ENCODE assay signal across 12 mouse cellular contexts in genomic region chr12:103670344-103670743, GRCm38 (mm10). TPM values are rescaled to one million over a fixed set of nuclear protein-coding genes. Genes with fewer than 3 reads are reported as not detected.
A peak's percentile ranks its signal among the peaks of the same experiment; 100 is the strongest.
DNase-seq lines count a peak whose midpoint lies in the region; ATAC-seq lines count a peak whose summit lies in the region.
"Had no signal": no experiment of that assay in that cellular context is flagged by ENCODE, and none has a peak within 500 bp of the region (broad histone marks: within the 10 kb centered on the region; RNA-seq: fewer than 3 reads in every experiment).

No protein-coding gene starts in this region.

- H3K27ac ChIP-seq in midbrain, embryonic 14.5 days (replicated peaks; ENCODE audit: low read depth, low read length) = no peak overlapping the region
- H3K27ac ChIP-seq in midbrain, embryonic 15.5 days = no peak overlapping the region
- H3K27ac ChIP-seq in kidney, embryonic 14.5 days (ENCODE audit: low read depth, low read length) = no peak overlapping the region
- H3K27ac ChIP-seq: embryonic facial prominence, embryonic 12.5 days; liver, embryonic 15.5 days; neural tube, embryonic 12.5 days had no signal

- H3K36me3 ChIP-seq in midbrain, embryonic 14.5 days (ENCODE audit: control insufficient read depth, insufficient read depth, low read length) = no peaks in the 10 kb centered on the region
- H3K36me3 ChIP-seq in midbrain, embryonic 15.5 days (replicated peaks) = no peaks in the 10 kb centered on the region
- H3K36me3 ChIP-seq in kidney, embryonic 14.5 days (ENCODE audit: control insufficient read depth, insufficient read depth, low read length) = no peaks in the 10 kb centered on the region
- H3K36me3 ChIP-seq: embryonic facial prominence, embryonic 12.5 days; liver, embryonic 15.5 days; neural tube, embryonic 12.5 days had no signal

- intact Hi-C loops in left cerebral cortex, postnatal 4 days (cut with DNase I) = no loop called here

- ATAC-seq in midbrain, embryonic 14.5 days (ENCODE audit: low FRiP score, low TSS enrichment) = no peak
- no peak for ATAC-seq in midbrain, embryonic 15.5 days (replicated peaks)
- no peak for ATAC-seq in kidney, embryonic 14.5 days (ENCODE audit: low FRiP score, low TSS enrichment)

- DNase-seq in adrenal gland, postnatal 14 days = peak; percentile 29
- DNase-seq in adrenal gland, postnatal 36 days = no peak
- DNase-seq in midbrain, embryonic 14.5 days = peak; percentile 2
- DNase-seq in left cerebral cortex, postnatal 4 days = peak; percentile 73
- peak; percentile 39 for DNase-seq in right cerebral cortex, postnatal 4 days
- no peak for DNase-seq in spleen, postnatal 14 days (ENCODE audit: low spot score in 2 of 2)
- DNase-seq: kidney, adult 11 months had no signal

- no peaks in the 10 kb centered on the region for H3K4me1 ChIP-seq in midbrain, embryonic 14.5 days (ENCODE audit: control insufficient read depth, insufficient read depth, low read length)
- H3K4me1 ChIP-seq in midbrain, embryonic 15.5 days = no peaks in the 10 kb centered on the region
- H3K4me1 ChIP-seq in kidney, embryonic 14.5 days (ENCODE audit: control insufficient read depth, insufficient read depth, low read length) = no peaks in the 10 kb centered on the region
- H3K4me1 ChIP-seq: embryonic facial prominence, embryonic 12.5 days; neural tube, embryonic 12.5 days had no signal

- no peak overlapping the region for H3K9ac ChIP-seq in midbrain, embryonic 14.5 days (replicated peaks; ENCODE audit: low read length)
- no peak overlapping the region for H3K9ac ChIP-seq in midbrain, embryonic 15.5 days
- H3K9ac ChIP-seq in kidney, embryonic 14.5 days (ENCODE audit: low read depth, low read length) = no peak overlapping the region
- H3K9ac ChIP-seq: embryonic facial prominence, embryonic 12.5 days; liver, embryonic 15.5 days; neural tube, embryonic 12.5 days had no signal

- H3K27me3 ChIP-seq in midbrain, embryonic 14.5 days (ENCODE audit: control insufficient read depth, insufficient read depth, low read length) = no peaks in the 10 kb centered on the region
- no peaks in the 10 kb centered on the region for H3K27me3 ChIP-seq in midbrain, embryonic 15.5 days (replicated peaks)
- H3K27me3 ChIP-seq in kidney, embryonic 14.5 days (ENCODE audit: control insufficient read depth, insufficient read depth, low read length) = no peaks in the 10 kb centered on the region
- H3K27me3 ChIP-seq: embryonic facial prominence, embryonic 12.5 days; liver, embryonic 15.5 days; neural tube, embryonic 12.5 days had no signal

- H3K4me2 ChIP-seq in midbrain, embryonic 14.5 days (ENCODE audit: low read length) = no peak overlapping the region
- H3K4me2 ChIP-seq in midbrain, embryonic 15.5 days = no peak overlapping the region
- no peak overlapping the region for H3K4me2 ChIP-seq in kidney, embryonic 14.5 days (replicated peaks; ENCODE audit: low read depth, low read length)
- H3K4me2 ChIP-seq: embryonic facial prominence, embryonic 12.5 days; liver, embryonic 15.5 days; neural tube, embryonic 12.5 days had no signal

- no peak overlapping the region for H3K4me3 ChIP-seq in midbrain, embryonic 14.5 days (replicated peaks; ENCODE audit: low read depth, low read length)
- no peak overlapping the region for H3K4me3 ChIP-seq in midbrain, embryonic 15.5 days
- H3K4me3 ChIP-seq in kidney, embryonic 14.5 days (ENCODE audit: low read length) = no peak overlapping the region
- H3K4me3 ChIP-seq: embryonic facial prominence, embryonic 12.5 days; liver, embryonic 15.5 days; neural tube, embryonic 12.5 days had no signal

- 89% methylated on average over 5 of the region's 5 CpGs for WGBS in midbrain, embryonic 14.5 days
- 80% methylated on average over 5 of the region's 5 CpGs for WGBS in midbrain, embryonic 15.5 days
- WGBS in kidney, embryonic 14.5 days = 89% methylated on average over 5 of the region's 5 CpGs

- 0 out of 2 replicates have a peak, but pooled peaks cover 3% of the 10 kb centered on the region for H3K9me3 ChIP-seq in midbrain, embryonic 14.5 days (ENCODE audit: control insufficient read depth, low read length)
- no peaks in the 10 kb centered on the region for H3K9me3 ChIP-seq in midbrain, embryonic 15.5 days
- H3K9me3 ChIP-seq in kidney, embryonic 14.5 days (ENCODE audit: control insufficient read depth, low read length) = no peaks in the 10 kb centered on the region
- H3K9me3 ChIP-seq: embryonic facial prominence, embryonic 12.5 days; liver, embryonic 15.5 days; neural tube, embryonic 12.5 days had no signal

RNA-seq across cellular contexts. Expression of gene Serpina16, which starts 5.6 kb away (rescaled TPM):
- total RNA-seq in adrenal gland, postnatal 14 days (2021) = not detected in 2 replicates
- not detected for total RNA-seq in adrenal gland, postnatal 36 days (2021)
- not detected in 2 replicates for polyA plus RNA-seq in midbrain, embryonic 14.5 days (2014; fragmentation: Nextera tagmentation; extraction: Ambion mirVana)
- not detected in 2 replicates for polyA plus RNA-seq in midbrain, embryonic 15.5 days (2015; fragmentation: Nextera tagmentation; extraction: Ambion mirVana)
- total RNA-seq in left cerebral cortex, postnatal 4 days (2021) = not detected
- polyA plus RNA-seq in kidney, embryonic 14.5 days (2014; fragmentation: Nextera tagmentation; extraction: Ambion mirVana) = not detected in 2 replicates
- polyA plus RNA-seq: embryonic facial prominence, embryonic 12.5 days; neural tube, embryonic 12.5 days had no signal

RNA-seq across cellular contexts. Expression of gene Serpina6, which starts 13.3 kb away (rescaled TPM):
- total RNA-seq in adrenal gland, postnatal 14 days (2021) = 5.4 and 113 TPM in 2 replicates
- 1 to 10 TPM in 1 of 2 experiments, under 1 TPM in 1; 0.63 to 3.9 TPM for total RNA-seq in adrenal gland, postnatal 36 days (2021)
- not detected in 2 replicates for polyA plus RNA-seq in midbrain, embryonic 14.5 days (2014; fragmentation: Nextera tagmentation; extraction: Ambion mirVana)
- polyA plus RNA-seq in midbrain, embryonic 15.5 days (2015; fragmentation: Nextera tagmentation; extraction: Ambion mirVana) = 1.2 TPM in 1 of 2 replicates, not detected in the other
- not detected for total RNA-seq in left cerebral cortex, postnatal 4 days (2021)
- 0.47 and 0.95 TPM in 2 replicates for polyA plus RNA-seq in kidney, embryonic 14.5 days (2014; fragmentation: Nextera tagmentation; extraction: Ambion mirVana)

RNA-seq across cellular contexts. Expression of gene Serpina1f, which starts 25.0 kb away (rescaled TPM):
- total RNA-seq in adrenal gland, postnatal 14 days (2021) = not detected in 2 replicates
- not detected for total RNA-seq in adrenal gland, postnatal 36 days (2021)
- not detected in 2 replicates for polyA plus RNA-seq in midbrain, embryonic 14.5 days (2014; fragmentation: Nextera tagmentation; extraction: Ambion mirVana)
- polyA plus RNA-seq in midbrain, embryonic 15.5 days (2015; fragmentation: Nextera tagmentation; extraction: Ambion mirVana) = not detected in 2 replicates
- not detected for total RNA-seq in left cerebral cortex, postnatal 4 days (2021)
- polyA plus RNA-seq in kidney, embryonic 14.5 days (2014; fragmentation: Nextera tagmentation; extraction: Ambion mirVana) = not detected in 2 replicates
- polyA plus RNA-seq: embryonic facial prominence, embryonic 12.5 days; neural tube, embryonic 12.5 days had no signal

RNA-seq across cellular contexts. Expression of gene Serpina10, which starts 39.1 kb away (rescaled TPM):
- total RNA-seq in adrenal gland, postnatal 14 days (2021) = 2.9 and 17.0 TPM in 2 replicates
- total RNA-seq in adrenal gland, postnatal 36 days (2021) = under 1 TPM; 0.36 to 0.46 TPM
- polyA plus RNA-seq in midbrain, embryonic 14.5 days (2014; fragmentation: Nextera tagmentation; extraction: Ambion mirVana) = 0.09 TPM in 1 of 2 replicates, not detected in the other
- polyA plus RNA-seq in midbrain, embryonic 15.5 days (2015; fragmentation: Nextera tagmentation; extraction: Ambion mirVana) = 0.04 and 0.09 TPM in 2 replicates
- total RNA-seq in left cerebral cortex, postnatal 4 days (2021) = not detected
- polyA plus RNA-seq in kidney, embryonic 14.5 days (2014; fragmentation: Nextera tagmentation; extraction: Ambion mirVana) = not detected in 2 replicates
- polyA plus RNA-seq: embryonic facial prominence, embryonic 12.5 days had no signal

Comparison
In these comparisons a context has a peak if more than half of its experiments do, and no peak if none do; other contexts are left out.
1. DNase-seq: peak in adrenal gland, postnatal 14 days (single experiment), midbrain, embryonic 14.5 days (single experiment), left cerebral cortex, postnatal 4 days (single experiment) and right cerebral cortex, postnatal 4 days (single experiment); none in adrenal gland, postnatal 36 days (0 of 2) and spleen, postnatal 14 days (0 of 2).